Mouse (Mus musculus): ENCODE measurements around the gene Arhgef7.
"Not testable (repeated sequence)": the region's sequence is repeated elsewhere in the genome, so short reads cannot be mapped to it uniquely, and the experiment has no call there.

The Arhgef7 gene

GRCm38 (mm10) chr8:11834200-11834599 is 106.7 kb downstream of the Arhgef7 start:
- in situ Hi-C loops (cut with MseI, MboI), result no loop called here

- in situ Hi-C loops (cut with MseI, MboI), result no loop called here
Measured at GRCm38 (mm10) chr8:11834691-11835090, 107.2 kb downstream of the Arhgef7 start.

- in situ Hi-C loops (cut with MseI, MboI), result no loop called here
Measured at GRCm38 (mm10) chr8:11840174-11840573, 112.7 kb downstream of the Arhgef7 start, which contains the start of gene Tex29. TSS of gene Tex29 (plus strand) at chr8:11840474.

GRCm38 (mm10) chr8:11841571-11841970 is 114.0 kb downstream of the Arhgef7 start:
- in situ Hi-C loops (cut with MseI, MboI), result no loop called here

GRCm38 (mm10) chr8:11842757-11843156 is 115.2 kb downstream of the Arhgef7 start:
- in situ Hi-C loops (cut with MseI, MboI), result no loop called here

- in situ Hi-C loops (cut with MseI, MboI), result no loop called here
Measured at GRCm38 (mm10) chr8:11843677-11844315, 116.3 kb downstream of the Arhgef7 start.

- in situ Hi-C loops (cut with MseI, MboI), result no loop called here
Measured at GRCm38 (mm10) chr8:11844316-11844685, 116.8 kb downstream of the Arhgef7 start.

- in situ Hi-C loops (cut with MseI, MboI), result no loop called here
Measured at GRCm38 (mm10) chr8:11846807-11847206, 119.3 kb downstream of the Arhgef7 start.

- in situ Hi-C loops (cut with MseI, MboI), result no loop called here
Measured at GRCm38 (mm10) chr8:11867832-11868231, 140.3 kb downstream of the Arhgef7 start.

- in situ Hi-C loops (cut with MseI, MboI), result not testable (repeated sequence)
Measured at GRCm38 (mm10) chr8:11874227-11874626, 146.7 kb downstream of the Arhgef7 start.

- in situ Hi-C loops (cut with MseI, MboI), result no loop called here
Measured at GRCm38 (mm10) chr8:11884646-11885045, 157.1 kb downstream of the Arhgef7 start.

Data from mouse trophoblast stem cell (cell line).